Mouse (Mus musculus): ENCODE data around the gene Olfr513. TPM values are rescaled to one million over a fixed set of nuclear protein-coding genes. Genes with fewer than 3 reads are reported as not detected.

Gene Olfr513
- total RNA-seq (2023), result not detected

GRCm38 (mm10) chr7:108750673-108751072 lies at the start of gene Olfr513:
TSS of gene Olfr513 (plus strand) at chr7:108750973.

GRCm38 (mm10) chr7:108713020-108713419 lies 37.8 kb upstream of the Olfr513 start, which contains the start of gene Olfr512:
TSS of gene Olfr512 (plus strand) at chr7:108713320.

Other genes starting within 250 kb of the Olfr513 start
- not detected for gene Olfr502, start 225.9 kb upstream of the Olfr513 start, total RNA-seq (2023)
- not detected for gene Olfr503, start 206.4 kb upstream of the Olfr513 start, total RNA-seq (2023)
- gene Olfr504, start 185.2 kb upstream of the Olfr513 start, total RNA-seq (2023), result not detected
- not detected for gene Olfr506, start 140.2 kb upstream of the Olfr513 start, total RNA-seq (2023)
- not detected for gene Olfr507, start 129.2 kb upstream of the Olfr513 start, total RNA-seq (2023)
- not detected for gene Olfr508, start 121.0 kb upstream of the Olfr513 start, total RNA-seq (2023)
- not detected for gene Olfr509, start 99.1 kb upstream of the Olfr513 start, total RNA-seq (2023)
- gene Olfr510, start 84.6 kb upstream of the Olfr513 start, total RNA-seq (2023), result not detected
- gene Olfr512, start 37.7 kb upstream of the Olfr513 start, total RNA-seq (2023), result not detected
- not detected for gene Olfr514, start 75.0 kb downstream of the Olfr513 start, total RNA-seq (2023)
- not detected for gene Olfr516, start 99.6 kb downstream of the Olfr513 start, total RNA-seq (2023)
- gene Olfr517, start 121.4 kb downstream of the Olfr513 start, total RNA-seq (2023), result not detected
- gene Olfr518, start 134.0 kb downstream of the Olfr513 start, total RNA-seq (2023), result not detected
- gene Olfr519, start 143.4 kb downstream of the Olfr513 start, total RNA-seq (2023), result not detected
- gene Nlrp10, start 179.2 kb downstream of the Olfr513 start, total RNA-seq (2023), result under 1 TPM; 0.24 to 0.47 TPM
- 100 to 1,000 TPM; 272 to 302 TPM for gene Eif3f, start 183.4 kb downstream of the Olfr513 start, total RNA-seq (2023)
- 1 to 10 TPM in 1 of 2 experiments, under 1 TPM in 1; 0.84 to 1.9 TPM for gene Tub, start 199.4 kb downstream of the Olfr513 start, total RNA-seq (2023)

Data from T-cell, adult 66 days (primary cell).